Mouse (Mus musculus) liver, postnatal 0 days (tissue): ENCODE measurements around the gene E330021D16Rik. TPM values are rescaled to one million over a fixed set of nuclear protein-coding genes. Genes with fewer than 3 reads are reported as not detected.

Experiments
- ATAC-seq: fragments of 200-750 bp; cut with Nextera tagmentation; 2 replicates; pipeline ENCODE4 v1.8.0; 2017; ENCODE audit warnings: mild to moderate bottlenecking, moderate library complexity
- DNase-seq: peaks from one replicate; pipeline ENCODE4 v3.0.0-alpha.2; 2016
- H3K27ac ChIP-seq: fragments of 300-500 bp; sonication (generic); 2 replicates; pipeline ENCODE4 v1.5.1; 2014; ENCODE audit warnings: antibody characterized with exemption, moderate library complexity, mild to moderate bottlenecking, low read depth
- H3K27me3 ChIP-seq: fragments of 300-500 bp; sonication (generic); 2 replicates; pipeline ENCODE4 v1.6.1; 2014; ENCODE audit warnings: low read length, control low read depth, mixed read lengths; ENCODE audit not compliant: insufficient read depth
- H3K36me3 ChIP-seq: fragments of 300-500 bp; sonication (generic); replicated peaks from 2 replicates; pipeline ENCODE4 v1.6.1; 2014; ENCODE audit warnings: mild to moderate bottlenecking, control low read depth, low read length, moderate library complexity, mixed read lengths; ENCODE audit not compliant: insufficient read depth
- H3K4me1 ChIP-seq: fragments of 300-500 bp; sonication (generic); 2 replicates; pipeline ENCODE4 v1.6.1; 2014; ENCODE audit warnings: antibody characterized with exemption, mild to moderate bottlenecking, control low read depth; ENCODE audit not compliant: insufficient read depth
- H3K4me2 ChIP-seq: fragments of 300-500 bp; sonication (generic); 2 replicates; pipeline ENCODE4 v1.6.1; 2014; ENCODE audit warnings: low read depth, mild to moderate bottlenecking, low read length, moderate library complexity, mixed read lengths
- H3K4me3 ChIP-seq: fragments of 300-500 bp; sonication (generic); 2 replicates; pipeline ENCODE4 v1.5.1; 2014; ENCODE audit warnings: low read depth, low read length
- H3K9ac ChIP-seq: fragments of 300-500 bp; sonication (generic); replicated peaks from 2 replicates; pipeline ENCODE4 v1.6.1; 2014; ENCODE audit warnings: mild to moderate bottlenecking, moderate library complexity
- H3K9me3 ChIP-seq: fragments of 300-500 bp; sonication (generic); 2 replicates; pipeline ENCODE4 v1.6.1; 2016; ENCODE audit warnings: mild to moderate bottlenecking, control low read depth, low read length, mixed read lengths
- CTCF ChIP-seq: sonication (generic); IDR thresholded peaks from 2 replicates; pipeline ENCODE4 v1.5.1; 2016; ENCODE audit warnings: antibody characterized with exemption, low read depth
- EP300 ChIP-seq: IDR thresholded peaks from 2 replicates; pipeline ENCODE4 v1.6.1; 2016; ENCODE audit warnings: antibody characterized with exemption, low read depth, mild to moderate bottlenecking
- WGBS: fragments of 180-500 bp; shearing (Covaris S2); extraction: QIAGEN DNeasy Blood & Tissue Kit; methylation state at CpG from one replicate; pipeline ENCODE4 v1.1.7; 2014; ENCODE audit not compliant: insufficient replicate concordance; 5-methylcytosine and 5-hydroxymethylcytosine counted together
- polyA plus RNA-seq: library from polyadenylated mRNA; unstranded; fragments of >200 nt; fragmentation: Nextera tagmentation; extraction: Ambion mirVana; gene quantifications from 2 replicates; pipeline ENCODE4 v1.2.1, GENCODE M21; 2015

Gene E330021D16Rik
- polyA plus RNA-seq, 1 experiment from 2014 or later: 0.67 TPM

- Histone ChIP-seq H3K36me3 (no peaks in the 10 kb centered on the region), H3K4me1 (no peaks in the 10 kb centered on the region), H3K4me3 (no peak overlapping the region), H3K27me3 (no peaks in the 10 kb centered on the region), H3K4me2 (no peak overlapping the region), H3K27ac (no peak overlapping the region), H3K9me3 (no peaks in the 10 kb centered on the region), H3K9ac (no peak overlapping the region)
- no peak for TF ChIP-seq EP300
- peak; percentile 45 for TF ChIP-seq CTCF
- 65% methylated on average over 7 of the region's 7 CpGs for WGBS
- ATAC-seq (no peak), DNase-seq (peak; percentile 22)
Observed at GRCm38 (mm10) chr6:136385287-136385686, 30.1 kb downstream of the E330021D16Rik start.

- Histone ChIP-seq H3K4me2 (no peak overlapping the region), H3K36me3 (no peaks in the 10 kb centered on the region), H3K27me3 (no peaks in the 10 kb centered on the region), H3K9me3 (no peaks in the 10 kb centered on the region), H3K9ac (no peak overlapping the region), H3K27ac (no peak overlapping the region), H3K4me3 (no peak overlapping the region), H3K4me1 (no peaks in the 10 kb centered on the region)
- TF ChIP-seq EP300 (no peak), CTCF (no peak)
- ATAC-seq (no peak), DNase-seq (no peak)
- 73% methylated on average over 3 of the region's 3 CpGs for WGBS
Observed at GRCm38 (mm10) chr6:136383218-136383617, 32.2 kb downstream of the E330021D16Rik start.

GRCm38 (mm10) chr6:136376097-136376496 is 39.3 kb downstream of the E330021D16Rik start:
- Histone ChIP-seq H3K4me2 (no peak overlapping the region), H3K27me3 (no peaks in the 10 kb centered on the region), H3K27ac (no peak overlapping the region), H3K36me3 (no peaks in the 10 kb centered on the region), H3K4me3 (no peak overlapping the region), H3K9ac (no peak overlapping the region), H3K9me3 (no peaks in the 10 kb centered on the region), H3K4me1 (no peaks in the 10 kb centered on the region)
- TF ChIP-seq EP300 (no peak), CTCF (peak; percentile 33)
- DNase-seq (no peak), ATAC-seq (no peak)

GRCm38 (mm10) chr6:136364430-136365098 is 50.8 kb downstream of the E330021D16Rik start:
- no peaks in the 10 kb centered on the region for H3K27me3 ChIP-seq
- TF ChIP-seq CTCF (no peak), EP300 (no peak)
- no peak overlapping the region for H3K4me3 ChIP-seq
- ATAC-seq: no peak
- DNase-seq: no peak
- no peaks in the 10 kb centered on the region for H3K4me1 ChIP-seq
- no peak overlapping the region for H3K27ac ChIP-seq
- H3K9ac ChIP-seq: no peak overlapping the region
- no peaks in the 10 kb centered on the region for H3K9me3 ChIP-seq
- H3K36me3 ChIP-seq: no peaks in the 10 kb centered on the region
- H3K4me2 ChIP-seq: no peak overlapping the region
- WGBS: 65% methylated on average over 12 of the region's 12 CpGs

- Histone ChIP-seq H3K4me1 (no peaks in the 10 kb centered on the region), H3K27ac (no peak overlapping the region), H3K9ac (no peak overlapping the region), H3K36me3 (no peaks in the 10 kb centered on the region), H3K27me3 (no peaks in the 10 kb centered on the region), H3K4me2 (no peak overlapping the region), H3K9me3 (no peaks in the 10 kb centered on the region), H3K4me3 (no peak overlapping the region)
- ATAC-seq: no peak
- 71% methylated on average over 4 of the region's 4 CpGs for WGBS
- TF ChIP-seq CTCF (no peak), EP300 (no peak)
- DNase-seq: no peak
Observed at GRCm38 (mm10) chr6:136364008-136364407, 51.4 kb downstream of the E330021D16Rik start.

GRCm38 (mm10) chr6:136363313-136363712 is 52.1 kb downstream of the E330021D16Rik start:
- H3K4me3 ChIP-seq: no peak overlapping the region
- no peaks in the 10 kb centered on the region for H3K9me3 ChIP-seq
- TF ChIP-seq CTCF: no peak
- no peak for TF ChIP-seq EP300
- H3K27ac ChIP-seq: no peak overlapping the region
- H3K36me3 ChIP-seq: no peaks in the 10 kb centered on the region
- WGBS: 81% methylated on average over 8 of the region's 8 CpGs
- no peak for DNase-seq
- no peak overlapping the region for H3K9ac ChIP-seq
- H3K27me3 ChIP-seq: no peaks in the 10 kb centered on the region
- no peak for ATAC-seq
- no peaks in the 10 kb centered on the region for H3K4me1 ChIP-seq
- no peak overlapping the region for H3K4me2 ChIP-seq

GRCm38 (mm10) chr6:136358471-136358870 is 56.9 kb downstream of the E330021D16Rik start:
- DNase-seq (no peak), ATAC-seq (no peak)
- H3K27me3 ChIP-seq: no peaks in the 10 kb centered on the region
- H3K27ac ChIP-seq: no peak overlapping the region
- no peak overlapping the region for H3K9ac ChIP-seq
- no peaks in the 10 kb centered on the region for H3K36me3 ChIP-seq
- H3K9me3 ChIP-seq: no peaks in the 10 kb centered on the region
- H3K4me2 ChIP-seq: no peak overlapping the region
- WGBS: 80% methylated on average over 5 of the region's 5 CpGs
- no peak for TF ChIP-seq CTCF
- no peak for TF ChIP-seq EP300
- H3K4me3 ChIP-seq: no peak overlapping the region
- no peaks in the 10 kb centered on the region for H3K4me1 ChIP-seq
